Mouse (Mus musculus) colon, adult 2 months (tissue): ENCODE results near the gene Tram1l1. TPM values are rescaled to one million over a fixed set of nuclear protein-coding genes. Genes with fewer than 3 reads are reported as not detected.

ENCODE experiments used
- polyA plus RNA-seq: library from polyadenylated mRNA; depleted of rRNA; stranded (reverse); fragments of >200 nt; gene quantifications from 2 replicates; pipeline ENCODE4 v1.2.3, GENCODE M21; 2012; rRNA removed

The Tram1l1 gene
- polyA plus RNA-seq, result 0.35 and 0.59 TPM in 2 replicates

DNA sequence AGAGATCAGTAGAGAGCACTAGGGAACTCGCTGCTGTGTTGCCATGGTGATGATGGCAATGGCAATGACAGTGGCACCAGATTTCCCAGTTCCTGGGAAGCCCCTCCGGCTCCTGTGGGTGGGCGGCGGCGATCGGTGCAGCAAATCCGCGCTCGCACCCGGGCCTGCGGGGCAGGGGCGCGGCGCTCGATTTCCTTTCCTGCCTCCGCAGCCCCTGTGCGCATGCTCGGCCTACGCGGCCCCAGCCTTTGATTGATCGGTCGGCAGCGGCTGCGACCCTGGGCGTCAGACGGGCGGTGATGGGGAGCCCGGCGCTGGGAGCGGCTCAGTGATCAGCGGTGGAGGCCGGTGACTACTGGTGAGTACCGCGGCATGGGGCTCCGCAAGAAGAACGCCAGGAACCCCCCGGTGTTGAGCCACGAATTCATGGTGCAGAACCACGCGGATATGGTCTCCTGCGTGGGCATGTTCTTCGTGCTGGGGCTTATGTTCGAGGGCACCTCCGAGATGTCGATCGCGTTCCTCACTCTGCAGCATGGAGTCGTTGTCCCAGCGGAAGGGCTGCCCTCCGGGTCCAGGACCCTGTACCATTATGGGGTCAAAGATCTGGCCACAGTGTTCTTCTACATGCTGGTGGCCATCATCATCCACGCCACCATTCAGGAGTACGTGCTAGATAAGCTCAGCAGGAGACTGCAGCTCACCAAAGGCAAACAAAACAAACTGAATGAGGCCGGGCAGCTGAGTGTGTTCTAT lies at the start of gene Tram1l1:
Gene Tram1l1 (plus strand): TSS at position 35 of the 756 bp plus-strand sequence.

Other genes with a start within 250 kb of the Tram1l1 start
- gene 1700006A11Rik, start 105.2 kb downstream of the Tram1l1 start, polyA plus RNA-seq, result not detected in 2 replicates